Mouse (Mus musculus): ENCODE data around the gene Aox2. TPM values are rescaled to one million over a fixed set of nuclear protein-coding genes. Genes with fewer than 3 reads are reported as not detected.

Aox2 gene
- polyA plus RNA-seq, 1 experiment: not detected

GRCm38 (mm10) chr1:58424551-58424950, 146.4 kb downstream of the Aox2 start:
- Histone ChIP-seq H3K4me3 (ENCODE audit: low read depth, low read length) (no peak overlapping the region), H3K27me3 (ENCODE audit: control insufficient read depth, insufficient read depth, low read length, poor library complexity, severe bottlenecking) (no peaks in the 10 kb centered on the region), H3K27ac (ENCODE audit: insufficient read depth, low read length) (peak overlapping the region; percentile 85; the same call in 1 of the 2 replicates), H3K4me1 (ENCODE audit: control insufficient read depth, insufficient read depth, low read length) (no peaks in the 10 kb centered on the region), H3K9ac (ENCODE audit: low read depth, poor library complexity, severe bottlenecking) (peak overlapping the region; percentile 89; the same call in 1 of the 2 replicates), H3K36me3 (ENCODE audit: control insufficient read depth, insufficient read depth, low read length, poor library complexity, severe bottlenecking) (peaks cover 20% of the 10 kb centered on the region), H3K9me3 (replicated peaks; ENCODE audit: control insufficient read depth, insufficient read depth, low read length, poor library complexity, severe bottlenecking) (no peaks in the 10 kb centered on the region)
- peak; percentile 80 for TF ChIP-seq EP300 (IDR thresholded peaks at IDR 0.05; ENCODE audit: insufficient read depth, low read depth, low read length)
- no peak for TF ChIP-seq POLR2A (IDR thresholded peaks at IDR 0.05; ENCODE audit: insufficient read depth, low read length)
- TF ChIP-seq CTCF (IDR thresholded peaks at IDR 0.05; ENCODE audit: low read depth, low read length): no peak

Other genes with a start within 250 kb of the Aox2 start
- 0.37 and 0.52 TPM in 2 replicates for gene Aox1, start 248.4 kb upstream of the Aox2 start, polyA plus RNA-seq (2011; ENCODE audit: insufficient read depth, insufficient read length, low read depth, missing spikeins)
- gene Aox3, start 165.2 kb upstream of the Aox2 start, polyA plus RNA-seq (2011; ENCODE audit: insufficient read depth, insufficient read length, low read depth, missing spikeins): 0.97 and 1.5 TPM in 2 replicates
- gene Aox4, start 67.9 kb upstream of the Aox2 start, polyA plus RNA-seq (2011; ENCODE audit: insufficient read depth, insufficient read length, low read depth, missing spikeins): not detected in 2 replicates
- gene Bzw1, start 114.6 kb downstream of the Aox2 start, polyA plus RNA-seq (2011; ENCODE audit: insufficient read depth, insufficient read length, low read depth, missing spikeins): 298 and 313 TPM in 2 replicates
- gene Clk1, start 145.7 kb downstream of the Aox2 start, polyA plus RNA-seq (2011; ENCODE audit: insufficient read depth, insufficient read length, low read depth, missing spikeins): 201 and 216 TPM in 2 replicates
- gene Nif3l1, start 166.8 kb downstream of the Aox2 start, polyA plus RNA-seq (2011; ENCODE audit: insufficient read depth, insufficient read length, low read depth, missing spikeins): 43.0 and 43.3 TPM in 2 replicates
- 56.1 and 59.9 TPM in 2 replicates for gene Ppil3, start 167.2 kb downstream of the Aox2 start, polyA plus RNA-seq (2011; ENCODE audit: insufficient read depth, insufficient read length, low read depth, missing spikeins)
- gene Orc2, start 226.8 kb downstream of the Aox2 start, polyA plus RNA-seq (2011; ENCODE audit: insufficient read depth, insufficient read length, low read depth, missing spikeins): 77.7 and 80.2 TPM in 2 replicates